Mouse (Mus musculus): ENCODE results near the gene Col5a1. TPM values are rescaled to one million over a fixed set of nuclear protein-coding genes. Genes with fewer than 3 reads are reported as not detected.

Col5a1 gene
- polyA plus RNA-seq, 1 experiment from 2014 or later = 8.5 TPM

GRCm38 (mm10) chr2:27861576-27862238 lies 24.5 kb upstream of the Col5a1 start:
- DNase-seq (no peak), ATAC-seq (ENCODE audit: low FRiP score, low TSS enrichment) (no peak)
- Histone ChIP-seq H3K9me3 (ENCODE audit: control insufficient read depth, low read length) (no peaks in the 10 kb centered on the region), H3K27ac (replicated peaks; ENCODE audit: low read depth, low read length) (no peak overlapping the region), H3K27me3 (ENCODE audit: control insufficient read depth, insufficient read depth, low read length) (no peaks in the 10 kb centered on the region), H3K4me3 (replicated peaks; ENCODE audit: low read depth, low read length) (no peak overlapping the region), H3K36me3 (ENCODE audit: control insufficient read depth, insufficient read depth, low read length) (no peaks in the 10 kb centered on the region), H3K9ac (replicated peaks; ENCODE audit: low read length) (no peak overlapping the region), H3K4me1 (ENCODE audit: control insufficient read depth, insufficient read depth, low read length) (no peaks in the 10 kb centered on the region), H3K4me2 (ENCODE audit: low read length) (no peak overlapping the region)
- WGBS = 91% methylated on average over 9 of the region's 9 CpGs

GRCm38 (mm10) chr2:27864491-27865365 lies 21.5 kb upstream of the Col5a1 start:
- Histone ChIP-seq H3K36me3 (ENCODE audit: control insufficient read depth, insufficient read depth, low read length) (no peaks in the 10 kb centered on the region), H3K9me3 (ENCODE audit: control insufficient read depth, low read length) (no peaks in the 10 kb centered on the region), H3K27me3 (ENCODE audit: control insufficient read depth, insufficient read depth, low read length) (no peaks in the 10 kb centered on the region), H3K4me1 (ENCODE audit: control insufficient read depth, insufficient read depth, low read length) (no peaks in the 10 kb centered on the region), H3K4me3 (replicated peaks; ENCODE audit: low read depth, low read length) (no peak overlapping the region), H3K9ac (replicated peaks; ENCODE audit: low read length) (no peak overlapping the region), H3K4me2 (ENCODE audit: low read length) (no peak overlapping the region), H3K27ac (replicated peaks; ENCODE audit: low read depth, low read length) (no peak overlapping the region)
- DNase-seq (no peak), ATAC-seq (ENCODE audit: low FRiP score, low TSS enrichment) (no peak)
- WGBS = 78% methylated on average over 18 of the region's 18 CpGs

GRCm38 (mm10) chr2:27870586-27870985 lies 15.6 kb upstream of the Col5a1 start:
- DNase-seq (no peak), ATAC-seq (ENCODE audit: low FRiP score, low TSS enrichment) (no peak)
- no peaks in the 10 kb centered on the region for H3K27me3 ChIP-seq (ENCODE audit: control insufficient read depth, insufficient read depth, low read length)
- H3K27ac ChIP-seq (replicated peaks; ENCODE audit: low read depth, low read length) = no peak overlapping the region
- no peaks in the 10 kb centered on the region for H3K4me1 ChIP-seq (ENCODE audit: control insufficient read depth, insufficient read depth, low read length)
- 88% methylated on average over 1 of the region's 1 CpGs for WGBS
- H3K36me3 ChIP-seq (ENCODE audit: control insufficient read depth, insufficient read depth, low read length) = no peaks in the 10 kb centered on the region
- H3K4me3 ChIP-seq (replicated peaks; ENCODE audit: low read depth, low read length) = no peak overlapping the region
- no peaks in the 10 kb centered on the region for H3K9me3 ChIP-seq (ENCODE audit: control insufficient read depth, low read length)
- no peak overlapping the region for H3K9ac ChIP-seq (replicated peaks; ENCODE audit: low read length)
- no peak overlapping the region for H3K4me2 ChIP-seq (ENCODE audit: low read length)

- DNase-seq = no peak
- Histone ChIP-seq H3K36me3 (ENCODE audit: control insufficient read depth, insufficient read depth, low read length) (no peaks in the 10 kb centered on the region), H3K4me1 (ENCODE audit: control insufficient read depth, insufficient read depth, low read length) (no peaks in the 10 kb centered on the region), H3K4me2 (ENCODE audit: low read length) (no peak overlapping the region), H3K27me3 (ENCODE audit: control insufficient read depth, insufficient read depth, low read length) (no peaks in the 10 kb centered on the region), H3K4me3 (replicated peaks; ENCODE audit: low read depth, low read length) (no peak overlapping the region), H3K9ac (replicated peaks; ENCODE audit: low read length) (no peak overlapping the region), H3K27ac (replicated peaks; ENCODE audit: low read depth, low read length) (no peak overlapping the region), H3K9me3 (ENCODE audit: control insufficient read depth, low read length) (no peaks in the 10 kb centered on the region)
- 79% methylated on average over 4 of the region's 4 CpGs for WGBS
- ATAC-seq (ENCODE audit: low FRiP score, low TSS enrichment) = no peak
Observed at GRCm38 (mm10) chr2:27871056-27871455, 15.2 kb upstream of the Col5a1 start.

- no peak for DNase-seq
- H3K4me1 ChIP-seq (ENCODE audit: control insufficient read depth, insufficient read depth, low read length) = no peaks in the 10 kb centered on the region
- no peak for ATAC-seq (ENCODE audit: low FRiP score, low TSS enrichment)
- H3K27ac ChIP-seq (replicated peaks; ENCODE audit: low read depth, low read length) = no peak overlapping the region
- no peaks in the 10 kb centered on the region for H3K9me3 ChIP-seq (ENCODE audit: control insufficient read depth, low read length)
- no peaks in the 10 kb centered on the region for H3K36me3 ChIP-seq (ENCODE audit: control insufficient read depth, insufficient read depth, low read length)
- no peak overlapping the region for H3K4me2 ChIP-seq (ENCODE audit: low read length)
- no peak overlapping the region for H3K9ac ChIP-seq (replicated peaks; ENCODE audit: low read length)
- no peaks in the 10 kb centered on the region for H3K27me3 ChIP-seq (ENCODE audit: control insufficient read depth, insufficient read depth, low read length)
- H3K4me3 ChIP-seq (replicated peaks; ENCODE audit: low read depth, low read length) = no peak overlapping the region
- 89% methylated on average over 3 of the region's 3 CpGs for WGBS
Observed at GRCm38 (mm10) chr2:27872276-27872675, 13.9 kb upstream of the Col5a1 start.

GRCm38 (mm10) chr2:27873030-27873429 lies 13.2 kb upstream of the Col5a1 start:
- Histone ChIP-seq H3K4me3 (replicated peaks; ENCODE audit: low read depth, low read length) (no peak overlapping the region), H3K27me3 (ENCODE audit: control insufficient read depth, insufficient read depth, low read length) (no peaks in the 10 kb centered on the region), H3K36me3 (ENCODE audit: control insufficient read depth, insufficient read depth, low read length) (no peaks in the 10 kb centered on the region), H3K9ac (replicated peaks; ENCODE audit: low read length) (no peak overlapping the region), H3K27ac (replicated peaks; ENCODE audit: low read depth, low read length) (no peak overlapping the region), H3K4me1 (ENCODE audit: control insufficient read depth, insufficient read depth, low read length) (no peaks in the 10 kb centered on the region), H3K4me2 (ENCODE audit: low read length) (no peak overlapping the region), H3K9me3 (ENCODE audit: control insufficient read depth, low read length) (no peaks in the 10 kb centered on the region)
- no peak for ATAC-seq (ENCODE audit: low FRiP score, low TSS enrichment)
- DNase-seq = no peak
- 82% methylated on average over 5 of the region's 5 CpGs for WGBS

- ATAC-seq (ENCODE audit: low FRiP score, low TSS enrichment) = no peak
- Histone ChIP-seq H3K9ac (replicated peaks; ENCODE audit: low read length) (no peak overlapping the region), H3K27ac (replicated peaks; ENCODE audit: low read depth, low read length) (no peak overlapping the region), H3K4me3 (replicated peaks; ENCODE audit: low read depth, low read length) (no peak overlapping the region), H3K27me3 (ENCODE audit: control insufficient read depth, insufficient read depth, low read length) (no peaks in the 10 kb centered on the region), H3K4me1 (ENCODE audit: control insufficient read depth, insufficient read depth, low read length) (no peaks in the 10 kb centered on the region), H3K9me3 (ENCODE audit: control insufficient read depth, low read length) (no peaks in the 10 kb centered on the region), H3K36me3 (ENCODE audit: control insufficient read depth, insufficient read depth, low read length) (no peaks in the 10 kb centered on the region), H3K4me2 (ENCODE audit: low read length) (no peak overlapping the region)
- DNase-seq = no peak
- 84% methylated on average over 3 of the region's 3 CpGs for WGBS
Observed at GRCm38 (mm10) chr2:27874596-27874995, 11.6 kb upstream of the Col5a1 start.

- DNase-seq = no peak
Observed at GRCm38 (mm10) chr2:27875231-27875630, 11.0 kb upstream of the Col5a1 start.

GRCm38 (mm10) chr2:27875786-27876185 lies 10.4 kb upstream of the Col5a1 start:
- Histone ChIP-seq H3K9ac (replicated peaks; ENCODE audit: low read length) (no peak overlapping the region), H3K27ac (replicated peaks; ENCODE audit: low read depth, low read length) (no peak overlapping the region), H3K4me2 (ENCODE audit: low read length) (no peak overlapping the region), H3K27me3 (ENCODE audit: control insufficient read depth, insufficient read depth, low read length) (no peaks in the 10 kb centered on the region), H3K4me1 (ENCODE audit: control insufficient read depth, insufficient read depth, low read length) (no peaks in the 10 kb centered on the region), H3K36me3 (ENCODE audit: control insufficient read depth, insufficient read depth, low read length) (no peaks in the 10 kb centered on the region), H3K4me3 (replicated peaks; ENCODE audit: low read depth, low read length) (no peak overlapping the region), H3K9me3 (ENCODE audit: control insufficient read depth, low read length) (no peaks in the 10 kb centered on the region)
- 84% methylated on average over 5 of the region's 5 CpGs for WGBS
- DNase-seq (no peak), ATAC-seq (ENCODE audit: low FRiP score, low TSS enrichment) (no peak)

More at GRCm38 (mm10) chr2:27875231-27875630, 11.0 kb upstream of the Col5a1 start:
- Histone ChIP-seq H3K9ac (replicated peaks; ENCODE audit: low read length) (no peak overlapping the region), H3K4me1 (ENCODE audit: control insufficient read depth, insufficient read depth, low read length) (no peaks in the 10 kb centered on the region), H3K36me3 (ENCODE audit: control insufficient read depth, insufficient read depth, low read length) (no peaks in the 10 kb centered on the region), H3K9me3 (ENCODE audit: control insufficient read depth, low read length) (no peaks in the 10 kb centered on the region), H3K4me2 (ENCODE audit: low read length) (no peak overlapping the region), H3K27me3 (ENCODE audit: control insufficient read depth, insufficient read depth, low read length) (no peaks in the 10 kb centered on the region), H3K27ac (replicated peaks; ENCODE audit: low read depth, low read length) (no peak overlapping the region), H3K4me3 (replicated peaks; ENCODE audit: low read depth, low read length) (no peak overlapping the region)
- ATAC-seq (ENCODE audit: low FRiP score, low TSS enrichment) = no peak
- 81% methylated on average over 5 of the region's 5 CpGs for WGBS

Measured in midbrain, embryonic 14.5 days (tissue).